Mouse (Mus musculus): ENCODE results near the gene Pdhb. TPM values are rescaled to one million over a fixed set of nuclear protein-coding genes. Genes with fewer than 3 reads are reported as not detected.

Gene Pdhb
- polyA plus RNA-seq, 1 experiment from 2014 or later: 229 TPM

- WGBS: 88% methylated on average over 2 of the region's 2 CpGs
Measured at GRCm38 (mm10) chr14:8209896-8210295, 37.1 kb upstream of the Pdhb start.

DNA sequence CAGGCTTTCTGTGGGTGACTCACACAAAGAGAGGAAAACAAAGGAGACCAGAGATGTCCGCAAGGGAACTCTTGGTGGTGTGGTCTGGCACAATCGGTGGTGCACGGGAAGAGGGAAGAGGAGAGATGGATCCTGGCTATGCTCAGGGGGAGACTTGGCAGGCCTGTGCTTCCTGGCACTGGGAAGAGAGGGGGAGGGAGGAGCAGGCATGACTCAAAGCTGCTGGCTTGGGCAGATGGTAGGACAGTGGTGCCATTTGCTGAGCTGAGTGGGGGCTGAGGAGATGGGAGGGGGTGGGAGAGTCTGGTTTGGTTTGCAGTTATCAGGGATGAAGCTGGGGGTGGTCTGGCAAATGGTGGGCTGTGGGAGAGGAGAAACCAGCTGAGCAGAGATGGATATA lies 36.1 kb upstream of the Pdhb start:
- Histone ChIP-seq H3K36me3 (no peaks in the 10 kb centered on the region), H3K27ac (peak overlapping the region; percentile 5; the same call in 1 of the 2 replicates), H3K4me1 (peaks cover 27% of the 10 kb centered on the region), H3K4me3 (no peak overlapping the region), H3K27me3 (ENCODE audit: low read depth, poor library complexity, severe bottlenecking) (no peaks in the 10 kb centered on the region), H3K9me3 (replicated peaks) (no peaks in the 10 kb centered on the region)
- WGBS: 71% methylated on average over 3 of the region's 3 CpGs
- no peak for DNase-seq (ENCODE audit: low spot score)

More at GRCm38 (mm10) chr14:8209896-8210295, 37.1 kb upstream of the Pdhb start:
- H3K4me3 ChIP-seq: no peak overlapping the region
- H3K36me3 ChIP-seq: no peaks in the 10 kb centered on the region
- peaks cover 34% of the 10 kb centered on the region for H3K4me1 ChIP-seq
- no peaks in the 10 kb centered on the region for H3K9me3 ChIP-seq (replicated peaks)
- no peak overlapping the region for H3K27ac ChIP-seq
- no peak for DNase-seq (ENCODE audit: low spot score)
- no peaks in the 10 kb centered on the region for H3K27me3 ChIP-seq (ENCODE audit: low read depth, poor library complexity, severe bottlenecking)

- H3K4me3 ChIP-seq: no peak overlapping the region
- H3K36me3 ChIP-seq: no peaks in the 10 kb centered on the region
- H3K27me3 ChIP-seq (ENCODE audit: low read depth, poor library complexity, severe bottlenecking): no peaks in the 10 kb centered on the region
- H3K9me3 ChIP-seq (replicated peaks): no peaks in the 10 kb centered on the region
- DNase-seq (ENCODE audit: low spot score): no peak
- peak overlapping the region; percentile 67 for H3K27ac ChIP-seq
- 80% methylated on average over 5 of the region's 5 CpGs for WGBS
- H3K4me1 ChIP-seq: peaks cover 27% of the 10 kb centered on the region
Measured at GRCm38 (mm10) chr14:8207543-8207942, 34.7 kb upstream of the Pdhb start.

- Histone ChIP-seq H3K9me3 (replicated peaks) (no peaks in the 10 kb centered on the region), H3K27ac (peak overlapping the region; percentile 67), H3K4me1 (peaks cover 27% of the 10 kb centered on the region), H3K36me3 (no peaks in the 10 kb centered on the region), H3K4me3 (no peak overlapping the region), H3K27me3 (ENCODE audit: low read depth, poor library complexity, severe bottlenecking) (no peaks in the 10 kb centered on the region)
- no peak for DNase-seq (ENCODE audit: low spot score)
- WGBS: 35% methylated on average over 5 of the region's 5 CpGs
Measured at GRCm38 (mm10) chr14:8207105-8207504, 34.3 kb upstream of the Pdhb start.

DNA sequence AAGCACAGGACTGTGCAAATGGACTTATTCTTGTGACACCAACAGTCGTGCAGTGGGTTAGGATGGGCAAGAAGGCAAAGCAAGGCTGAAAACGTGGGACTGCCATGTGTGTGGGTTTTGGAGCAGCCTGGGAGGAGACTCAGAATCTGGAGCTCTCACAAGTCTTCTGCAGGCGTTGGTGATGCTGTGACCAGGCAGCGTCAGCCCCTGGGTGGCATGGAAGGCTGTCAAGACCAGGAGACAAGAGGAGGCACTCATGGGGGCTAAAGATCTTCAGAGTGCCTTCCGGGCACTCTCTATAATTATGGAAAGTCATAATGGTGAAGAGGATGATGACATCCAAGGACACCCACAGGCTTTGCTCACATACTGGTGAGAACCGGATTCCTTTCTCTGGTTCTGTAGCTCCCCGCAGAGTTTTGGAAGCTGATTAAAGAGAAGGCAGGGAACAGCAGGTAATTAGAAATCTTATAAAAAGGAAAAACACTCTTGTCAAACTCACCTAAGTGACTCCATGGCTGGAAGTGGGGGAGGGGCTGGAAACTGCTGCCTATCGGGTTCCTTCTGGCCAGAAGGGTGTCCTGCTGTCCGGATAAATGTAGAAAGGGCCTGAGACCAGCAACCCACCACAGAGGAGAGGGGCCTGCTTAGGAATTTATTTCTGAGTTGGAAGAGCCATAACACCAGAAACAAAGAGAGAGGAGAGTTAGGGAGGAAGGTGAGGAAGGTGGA lies 33.5 kb upstream of the Pdhb start:
- WGBS: 51% methylated on average over 9 of the region's 9 CpGs
- Histone ChIP-seq H3K27me3 (ENCODE audit: low read depth, poor library complexity, severe bottlenecking) (no peaks in the 10 kb centered on the region), H3K4me3 (no peak overlapping the region), H3K36me3 (no peaks in the 10 kb centered on the region), H3K27ac (peak overlapping the region; percentile 67), H3K9me3 (replicated peaks) (no peaks in the 10 kb centered on the region), H3K4me1 (peaks cover 27% of the 10 kb centered on the region)
- no peak for DNase-seq (ENCODE audit: low spot score)

DNA sequence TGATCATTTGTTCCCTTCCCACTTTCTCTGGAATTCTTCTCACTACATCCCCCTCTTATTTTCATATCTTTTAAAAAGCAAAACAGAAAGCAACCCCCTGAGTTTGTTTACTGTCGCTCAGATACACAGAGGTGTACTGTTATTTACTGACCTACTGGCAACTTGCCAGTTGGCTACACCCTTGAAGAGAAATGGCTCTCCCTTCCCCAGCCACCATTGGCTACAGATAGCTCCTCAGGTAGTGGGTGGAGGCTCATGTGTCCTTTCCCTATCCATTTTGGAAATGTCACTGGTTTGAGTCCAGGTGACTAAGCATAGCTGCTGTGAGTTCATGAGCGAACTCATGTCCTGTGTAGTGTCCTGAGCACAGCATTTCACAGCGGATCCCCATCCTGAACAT lies 28.9 kb upstream of the Pdhb start:
- DNase-seq (ENCODE audit: low spot score): no peak
- no peak overlapping the region for H3K4me3 ChIP-seq
- no peaks in the 10 kb centered on the region for H3K36me3 ChIP-seq
- peaks cover 8% of the 10 kb centered on the region for H3K4me1 ChIP-seq
- no peaks in the 10 kb centered on the region for H3K27me3 ChIP-seq (ENCODE audit: low read depth, poor library complexity, severe bottlenecking)
- 81% methylated on average over 3 of the region's 3 CpGs for WGBS
- no peak overlapping the region for H3K27ac ChIP-seq
- H3K9me3 ChIP-seq (replicated peaks): no peaks in the 10 kb centered on the region

DNA sequence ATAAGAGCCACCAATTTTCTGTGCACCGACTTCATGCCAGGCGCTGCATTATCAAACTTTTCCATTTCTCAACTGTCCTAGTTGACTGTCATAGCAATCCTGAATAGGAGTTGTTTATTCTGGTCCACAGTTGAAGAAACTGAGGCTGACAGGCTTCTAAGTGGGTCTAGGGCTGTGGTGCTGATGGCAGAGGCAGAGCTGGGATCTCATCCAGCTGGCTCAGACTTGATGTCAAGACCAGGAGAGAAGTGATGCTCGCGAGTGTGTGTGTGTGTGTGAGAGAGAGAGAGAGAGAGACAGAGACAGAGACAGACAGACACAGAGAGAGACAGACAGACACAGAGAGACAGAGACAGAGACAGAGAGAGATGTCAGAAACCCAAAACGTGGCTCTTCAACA lies 27.9 kb upstream of the Pdhb start:
- Histone ChIP-seq H3K36me3 (no peaks in the 10 kb centered on the region), H3K4me1 (no peaks in the 10 kb centered on the region), H3K27ac (no peak overlapping the region), H3K4me3 (no peak overlapping the region), H3K9me3 (replicated peaks) (no peaks in the 10 kb centered on the region), H3K27me3 (ENCODE audit: low read depth, poor library complexity, severe bottlenecking) (no peaks in the 10 kb centered on the region)
- DNase-seq (ENCODE audit: low spot score): no peak
- WGBS: 85% methylated on average over 5 of the region's 5 CpGs

DNA sequence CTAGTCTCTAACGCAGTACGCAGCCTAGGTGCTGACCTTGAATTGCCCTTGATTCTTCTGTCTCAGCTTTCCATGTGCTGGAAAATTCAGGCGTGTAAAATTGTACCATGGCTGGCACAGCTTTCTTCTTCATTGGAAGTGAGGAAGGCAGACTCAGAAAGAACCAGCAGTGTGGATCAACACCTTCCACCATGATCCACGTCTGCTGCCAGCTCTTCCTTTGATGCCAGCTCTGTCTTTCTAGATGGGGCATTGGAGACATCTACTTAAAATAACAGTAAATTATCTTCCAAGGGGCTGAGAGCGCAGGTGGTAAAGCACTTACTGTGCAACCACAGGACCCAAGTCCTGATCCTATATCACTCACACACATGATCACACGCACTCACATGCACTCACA lies 19.9 kb upstream of the Pdhb start:
- Histone ChIP-seq H3K36me3 (no peaks in the 10 kb centered on the region), H3K9me3 (replicated peaks) (no peaks in the 10 kb centered on the region), H3K4me1 (peaks cover 4% of the 10 kb centered on the region; the same call in 1 of the 2 replicates), H3K27me3 (ENCODE audit: low read depth, poor library complexity, severe bottlenecking) (no peaks in the 10 kb centered on the region), H3K27ac (no peak overlapping the region), H3K4me3 (no peak overlapping the region)
- WGBS: 86% methylated on average over 6 of the region's 6 CpGs
- DNase-seq (ENCODE audit: low spot score): no peak

DNA sequence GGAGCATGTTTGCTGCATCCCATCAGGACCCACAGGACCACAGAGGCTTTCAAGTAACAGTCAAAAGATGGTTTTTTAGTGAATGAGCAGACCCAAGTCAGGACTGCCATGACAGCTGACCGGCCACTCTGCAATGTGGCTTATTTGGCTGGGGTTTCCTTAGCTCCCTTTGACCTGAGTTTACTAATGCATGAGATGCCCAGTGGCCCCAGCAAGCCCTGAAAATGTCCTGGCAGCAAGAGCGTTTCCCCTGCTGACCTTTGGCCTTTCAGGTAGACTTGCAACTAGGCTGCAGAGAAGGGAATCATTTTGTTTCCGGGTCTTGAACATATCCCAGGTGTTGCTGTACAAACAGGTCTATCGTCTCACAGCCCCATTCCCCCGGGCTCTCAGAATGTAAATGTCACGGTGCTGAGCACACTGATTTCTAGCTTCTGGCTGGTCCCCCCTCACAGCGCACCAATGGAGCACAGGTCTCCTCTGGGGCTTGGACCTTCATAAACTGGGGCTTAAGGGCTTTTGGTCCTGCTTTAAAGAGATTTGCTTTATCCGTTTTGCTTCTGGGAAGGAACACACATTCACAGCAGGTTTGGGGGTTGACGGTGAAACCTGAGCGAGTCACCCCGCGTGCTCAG lies 18.6 kb upstream of the Pdhb start:
- Histone ChIP-seq H3K9me3 (replicated peaks) (no peaks in the 10 kb centered on the region), H3K27me3 (ENCODE audit: low read depth, poor library complexity, severe bottlenecking) (no peaks in the 10 kb centered on the region), H3K36me3 (no peaks in the 10 kb centered on the region), H3K4me3 (no peak overlapping the region), H3K27ac (no peak overlapping the region; the same call in 1 of the 2 replicates), H3K4me1 (peaks cover 4% of the 10 kb centered on the region; the same call in 1 of the 2 replicates)
- 63% methylated on average over 12 of the region's 12 CpGs for WGBS
- no peak for DNase-seq (ENCODE audit: low spot score)

- WGBS: 89% methylated on average over 3 of the region's 3 CpGs
- DNase-seq (ENCODE audit: low spot score): no peak
- no peak overlapping the region for H3K4me3 ChIP-seq
Measured at GRCm38 (mm10) chr14:8190556-8190955, 17.7 kb upstream of the Pdhb start.

DNA sequence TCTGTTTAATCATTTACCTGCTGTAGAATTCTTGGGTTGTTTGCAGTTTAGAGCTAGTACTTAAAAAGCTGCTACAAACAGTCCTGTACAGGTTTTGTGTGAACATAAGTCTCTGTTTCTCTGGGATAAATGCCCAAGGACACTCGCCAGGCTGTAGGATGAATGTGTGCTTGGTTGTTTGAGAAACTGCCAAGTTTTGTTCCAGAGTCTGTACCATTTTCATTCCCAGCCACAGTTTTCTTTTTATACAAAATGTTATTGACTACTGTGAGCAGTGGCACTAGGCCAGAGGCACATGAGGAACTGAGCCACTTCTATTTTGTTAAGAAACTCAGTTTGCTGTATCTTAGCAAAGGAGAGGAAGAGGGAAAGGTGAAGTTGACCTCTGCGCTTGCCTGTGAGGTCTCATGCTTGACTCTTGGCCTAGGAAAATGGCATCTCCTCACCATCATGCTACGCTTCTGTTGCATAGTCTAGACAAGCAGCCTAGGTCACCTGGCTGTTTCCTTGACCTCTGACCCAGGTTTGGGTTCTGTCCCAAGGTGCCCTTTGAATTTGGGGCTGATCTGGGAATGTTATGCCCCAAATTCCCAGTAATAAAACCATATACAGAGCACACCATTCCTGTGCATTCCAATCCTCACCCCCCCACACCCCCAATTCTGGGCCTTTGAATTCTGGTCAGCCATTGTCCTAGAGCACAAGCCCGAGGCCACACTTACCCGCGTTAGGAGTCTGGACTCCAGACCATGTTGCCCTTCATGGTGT lies 13.6 kb upstream of the Pdhb start:
- no peaks in the 10 kb centered on the region for H3K27me3 ChIP-seq (ENCODE audit: low read depth, poor library complexity, severe bottlenecking)
- no peaks in the 10 kb centered on the region for H3K36me3 ChIP-seq
- DNase-seq (ENCODE audit: low spot score): no peak
- H3K9me3 ChIP-seq (replicated peaks): no peaks in the 10 kb centered on the region
- 95% methylated on average over 6 of the region's 6 CpGs for WGBS
- no peaks in the 10 kb centered on the region; the same call in 1 of the 2 replicates for H3K4me1 ChIP-seq
- no peak overlapping the region for H3K4me3 ChIP-seq
- no peak overlapping the region for H3K27ac ChIP-seq

More at GRCm38 (mm10) chr14:8190556-8190955, 17.7 kb upstream of the Pdhb start:
- Histone ChIP-seq H3K36me3 (no peaks in the 10 kb centered on the region), H3K4me1 (peaks cover 4% of the 10 kb centered on the region; the same call in 1 of the 2 replicates), H3K9me3 (replicated peaks) (no peaks in the 10 kb centered on the region), H3K27me3 (ENCODE audit: low read depth, poor library complexity, severe bottlenecking) (no peaks in the 10 kb centered on the region), H3K27ac (no peak overlapping the region)

- no peaks in the 10 kb centered on the region for H3K9me3 ChIP-seq (replicated peaks)
- no peak overlapping the region for H3K4me3 ChIP-seq
- 64% methylated on average over 3 of the region's 3 CpGs for WGBS
- no peak overlapping the region for H3K27ac ChIP-seq
- H3K27me3 ChIP-seq (ENCODE audit: low read depth, poor library complexity, severe bottlenecking): no peaks in the 10 kb centered on the region
- H3K36me3 ChIP-seq: no peaks in the 10 kb centered on the region
- H3K4me1 ChIP-seq: no peaks in the 10 kb centered on the region
- DNase-seq (ENCODE audit: low spot score): no peak
Measured at GRCm38 (mm10) chr14:8183330-8183729, 10.5 kb upstream of the Pdhb start.
